Mouse (Mus musculus) midbrain, postnatal 0 days (tissue): ENCODE measurements around the gene Ttll9. TPM values are rescaled to one million over a fixed set of nuclear protein-coding genes. Genes with fewer than 3 reads are reported as not detected.
A peak's percentile ranks its signal among the peaks of the same experiment; 100 is the strongest.

ENCODE experiments used
- ATAC-seq: fragments of 200-750 bp; cut with Nextera tagmentation; 2 replicates; pipeline ENCODE4 v1.8.0; 2017; ENCODE audit warnings: moderate number of reproducible peaks, mild to moderate bottlenecking, moderate TSS enrichment, moderate library complexity; ENCODE audit not compliant: low FRiP score
- DNase-seq: peaks from one replicate; pipeline ENCODE4 v3.0.0-alpha.2; 2015; ENCODE audit warnings: low spot score
- H3K27ac ChIP-seq: fragments of 300-500 bp; sonication (generic); 2 replicates; pipeline ENCODE4 v1.5.1; 2014; ENCODE audit warnings: low read depth, mild to moderate bottlenecking, low read length, mixed read lengths
- H3K27me3 ChIP-seq: fragments of 300-500 bp; sonication (generic); 2 replicates; pipeline ENCODE4 v1.6.1; 2014; ENCODE audit warnings: low read length, control low read depth, mixed read lengths; ENCODE audit not compliant: insufficient read depth
- H3K36me3 ChIP-seq: fragments of 300-500 bp; sonication (generic); 2 replicates; pipeline ENCODE4 v1.6.1; 2014; ENCODE audit warnings: low read length, control low read depth, mixed read lengths; ENCODE audit not compliant: insufficient read depth
- H3K4me1 ChIP-seq: fragments of 300-500 bp; sonication (generic); 2 replicates; pipeline ENCODE4 v1.6.1; 2014; ENCODE audit warnings: mild to moderate bottlenecking, control low read depth, antibody characterized with exemption, low read length, mixed read lengths; ENCODE audit not compliant: insufficient read depth
- H3K4me2 ChIP-seq: fragments of 300-500 bp; sonication (generic); 2 replicates; pipeline ENCODE4 v1.6.1; 2014; ENCODE audit warnings: low read depth, mild to moderate bottlenecking, low read length, mixed read lengths; ENCODE audit not compliant: poor library complexity, severe bottlenecking
- H3K4me3 ChIP-seq: fragments of 300-500 bp; sonication (generic); 2 replicates; pipeline ENCODE4 v1.5.1; 2014; ENCODE audit warnings: low read depth, mild to moderate bottlenecking, low read length, moderate library complexity
- H3K9ac ChIP-seq: fragments of 300-500 bp; sonication (generic); replicated peaks from 2 replicates; pipeline ENCODE4 v1.6.1; 2014; ENCODE audit warnings: mild to moderate bottlenecking, low read length, moderate library complexity, mixed read lengths; ENCODE audit not compliant: poor library complexity, severe bottlenecking
- H3K9me3 ChIP-seq: fragments of 300-500 bp; sonication (generic); 2 replicates; pipeline ENCODE4 v1.6.1; 2016; ENCODE audit warnings: low read length, control low read depth
- CTCF ChIP-seq: IDR thresholded peaks from 2 replicates; pipeline ENCODE4 v1.5.1; 2016; ENCODE audit warnings: antibody characterized with exemption, mild to moderate bottlenecking
- WGBS: fragments of 180-500 bp; shearing (Covaris S2); extraction: QIAGEN DNeasy Blood & Tissue Kit; methylation state at CpG from one replicate; pipeline ENCODE4 v1.1.7; 2014; 5-methylcytosine and 5-hydroxymethylcytosine counted together
- polyA plus RNA-seq: library from polyadenylated mRNA; unstranded; fragments of >200 nt; fragmentation: Nextera tagmentation; extraction: Ambion mirVana; gene quantifications from 2 replicates; pipeline ENCODE4 v1.2.1, GENCODE M21; 2015
- total RNA-seq: library from RNA; depleted of rRNA; stranded (reverse); fragments of >200 nt; gene quantifications from 2 replicates; pipeline ENCODE4 v1.2.3, GENCODE M21; 2014; rRNA removed

The Ttll9 gene
- 4.9 and 7.8 TPM in 2 replicates for total RNA-seq
- polyA plus RNA-seq: 7.6 and 7.9 TPM in 2 replicates

- H3K4me2 ChIP-seq: peak within 1 kb of the TSS; percentile 81
- peak; percentile 92 for DNase-seq
- peak within 1 kb of the TSS; percentile 40 for H3K4me3 ChIP-seq
- H3K36me3 ChIP-seq: no peaks in the 10 kb centered on the region
- no peak for TF ChIP-seq CTCF
- no peak within 1 kb of the TSS for H3K27ac ChIP-seq
- H3K4me1 ChIP-seq: no peaks in the 10 kb centered on the region
- no peaks in the 10 kb centered on the region for H3K9me3 ChIP-seq
- H3K27me3 ChIP-seq: peaks cover 3% of the 10 kb centered on the region; the same call in 1 of the 2 replicates
- peak; percentile 92 for ATAC-seq
- H3K9ac ChIP-seq: peak within 1 kb of the TSS; percentile 14; the same call in 1 of the 2 replicates
- WGBS: under 1% methylated on average over 34 of the region's 34 CpGs
Observed at GRCm38 (mm10) chr2:152962091-152962793, at the start of gene Ttll9. Gene Ttll9, plus strand, starts transcription at chr2:152962485.

- Histone ChIP-seq H3K27ac (no peak overlapping the region), H3K4me2 (no peak overlapping the region), H3K4me3 (no peak overlapping the region), H3K9ac (no peak overlapping the region), H3K4me1 (no peaks in the 10 kb centered on the region), H3K36me3 (no peaks in the 10 kb centered on the region), H3K9me3 (no peaks in the 10 kb centered on the region), H3K27me3 (peaks cover 18% of the 10 kb centered on the region; the same call in 1 of the 2 replicates)
- ATAC-seq (no peak), DNase-seq (no peak)
- 36% methylated on average over 7 of the region's 7 CpGs for WGBS
- TF ChIP-seq CTCF: no peak
Observed at GRCm38 (mm10) chr2:152913471-152913870, 48.8 kb upstream of the Ttll9 start.

GRCm38 (mm10) chr2:152914310-152915120, 47.8 kb upstream of the Ttll9 start:
- peak; percentile 99 for TF ChIP-seq CTCF
- 4% methylated on average over 13 of the region's 18 CpGs for WGBS

GRCm38 (mm10) chr2:152915453-152915852, 46.8 kb upstream of the Ttll9 start:
- Histone ChIP-seq H3K9me3 (no peaks in the 10 kb centered on the region), H3K27me3 (peaks cover 16% of the 10 kb centered on the region; the same call in 1 of the 2 replicates), H3K9ac (no peak overlapping the region), H3K4me1 (no peaks in the 10 kb centered on the region), H3K4me3 (no peak overlapping the region), H3K36me3 (no peaks in the 10 kb centered on the region), H3K27ac (no peak overlapping the region), H3K4me2 (no peak overlapping the region)
- no peak for TF ChIP-seq CTCF
- 66% methylated on average over 4 of the region's 4 CpGs for WGBS
- DNase-seq (no peak), ATAC-seq (no peak)

More at GRCm38 (mm10) chr2:152914310-152915120, 47.8 kb upstream of the Ttll9 start:
- peak; percentile 94 for DNase-seq
- Histone ChIP-seq H3K9me3 (no peaks in the 10 kb centered on the region), H3K27ac (no peak overlapping the region), H3K4me2 (peak overlapping the region; percentile 57), H3K36me3 (no peaks in the 10 kb centered on the region), H3K27me3 (peaks cover 18% of the 10 kb centered on the region; the same call in 1 of the 2 replicates), H3K9ac (peak overlapping the region; percentile 40), H3K4me3 (peak overlapping the region; percentile 23; the same call in 1 of the 2 replicates), H3K4me1 (no peaks in the 10 kb centered on the region)
- ATAC-seq: peak; percentile 84

- TF ChIP-seq CTCF: no peak
- ATAC-seq: no peak
- DNase-seq: no peak
Observed at GRCm38 (mm10) chr2:152916111-152916510, 46.2 kb upstream of the Ttll9 start.

More at GRCm38 (mm10) chr2:152916111-152916510, 46.2 kb upstream of the Ttll9 start:
- Histone ChIP-seq H3K27me3 (peaks cover 10% of the 10 kb centered on the region; the same call in 1 of the 2 replicates), H3K9me3 (no peaks in the 10 kb centered on the region), H3K4me1 (no peaks in the 10 kb centered on the region), H3K9ac (no peak overlapping the region), H3K4me3 (no peak overlapping the region), H3K36me3 (no peaks in the 10 kb centered on the region), H3K27ac (no peak overlapping the region), H3K4me2 (no peak overlapping the region)
- 64% methylated on average over 5 of the region's 5 CpGs for WGBS
